Mouse (Mus musculus) testis, adult 10 weeks (tissue): ENCODE results near the gene Tspan13. TPM values are rescaled to one million over a fixed set of nuclear protein-coding genes. Genes with fewer than 3 reads are reported as not detected.

Experiments used
- polyA plus RNA-seq: library from polyadenylated mRNA; stranded (reverse); fragments of 350-450 nt; fragmentation: Illumina TruSeq; extraction: RNeasy Lipid Tissue Mini Kit (QIAGEN cat#74804); gene quantifications from one replicate; pipeline ENCODE4 v1.2.3, GENCODE M21; 2014; ENCODE audit warnings: low read depth, low replicate concordance

The Tspan13 gene
- 19.3 TPM for polyA plus RNA-seq

GRCm38 (mm10) chr12:36042348-36042778, at the start of gene Tspan13:
Tspan13 (minus strand) TSS chr12:36042500.

GRCm38 (mm10) chr12:35992711-35993110, 49.6 kb downstream of the Tspan13 start, which contains the start of gene Agr2:
Agr2 (plus strand) TSS chr12:35992907.

Other genes with a start within 250 kb of the Tspan13 start
- gene Agr3, start 116.9 kb downstream of the Tspan13 start, polyA plus RNA-seq = 8.4 TPM
- not detected for gene Agr2, start 49.6 kb downstream of the Tspan13 start, polyA plus RNA-seq
- 4.6 TPM for gene Ankmy2, start 114.6 kb upstream of the Tspan13 start, polyA plus RNA-seq
- gene Bzw2, start 115.6 kb upstream of the Tspan13 start, polyA plus RNA-seq = 4.4 TPM
- 121 TPM for gene Lrrc72, start 210.9 kb upstream of the Tspan13 start, polyA plus RNA-seq